Mouse (Mus musculus): Measurements from ENCODE around the gene Dgkh. TPM values are rescaled to one million over a fixed set of nuclear protein-coding genes. Genes with fewer than 3 reads are reported as not detected.

Dgkh gene
- total RNA-seq, 1 experiment: 8.2 TPM

GRCm38 (mm10) chr14:78641314-78641713 lies 91.3 kb downstream of the Dgkh start:
- Histone ChIP-seq H3K27ac (ENCODE audit: insufficient read depth, low read depth, low read length, poor library complexity, severe bottlenecking) (no peak overlapping the region), H3K9ac (ENCODE audit: insufficient read depth, low read depth, low read length, poor library complexity, severe bottlenecking) (no peak overlapping the region), H3K4me3 (ENCODE audit: insufficient read depth in 1 of 2, low read depth in 1 of 2, low read length in 2 of 2, poor library complexity in 1 of 2, severe bottlenecking in 1 of 2) (no peak overlapping the region), H3K36me3 (ENCODE audit: control insufficient read depth, insufficient read depth, low read length, poor library complexity, severe bottlenecking) (peaks cover 2% of the 10 kb centered on the region; the same call in 1 of the 2 replicates), H3K4me1 (ENCODE audit: control insufficient read depth in 2 of 2, insufficient read depth in 2 of 2, low read length in 2 of 2, poor library complexity in 1 of 2) (no peaks in the 10 kb centered on the region), H3K9me3 (ENCODE audit: control insufficient read depth, insufficient read depth, low read depth, low read length) (no peaks in the 10 kb centered on the region)
- in situ Hi-C loops (cut with MboI; ENCODE audit: low sequenced_read_pairs in 2 of 2, unreplicated experiment in 2 of 2): no loop called here
- no peak for DNase-seq (ENCODE audit: low read depth, low spot score)
- no peak for TF ChIP-seq HCFC1 (IDR thresholded peaks at IDR 0.05; ENCODE audit: borderline replicate concordance, insufficient read depth, low read length)
- no peak for TF ChIP-seq MAFK (IDR thresholded peaks at IDR 0.05; ENCODE audit: insufficient read depth, low read depth, low read length)
- TF ChIP-seq ZC3H11A (IDR thresholded peaks at IDR 0.05; ENCODE audit: borderline replicate concordance, low read depth, low read length): no peak
- no peak for TF ChIP-seq ZNF384 (IDR thresholded peaks at IDR 0.05; ENCODE audit: low read depth, low read length)
- no peak for TF ChIP-seq CHD2 (IDR thresholded peaks at IDR 0.05; ENCODE audit: low read depth, low read length)

DNA sequence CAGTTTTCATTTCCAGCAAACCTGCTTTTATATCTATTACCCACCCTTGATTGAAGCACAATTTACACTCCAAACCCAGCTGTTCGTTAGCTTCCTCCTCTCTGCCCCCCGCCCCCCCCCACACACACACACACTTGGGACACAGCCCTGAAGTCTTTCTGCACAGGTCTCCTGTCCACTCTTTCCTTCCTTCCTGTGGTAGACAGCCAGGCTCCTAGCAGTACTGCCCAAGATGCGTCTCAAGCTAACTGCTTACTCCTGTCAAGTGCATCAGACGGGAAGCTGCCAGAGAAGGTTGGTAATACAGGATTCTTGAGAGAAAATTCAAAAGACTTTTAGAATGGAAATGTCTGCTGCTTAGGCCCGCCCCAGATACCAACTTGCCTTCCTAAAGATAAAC lies 92.9 kb downstream of the Dgkh start:
- Histone ChIP-seq H3K27ac (ENCODE audit: insufficient read depth, low read depth, low read length, poor library complexity, severe bottlenecking) (no peak overlapping the region), H3K4me1 (ENCODE audit: control insufficient read depth in 2 of 2, insufficient read depth in 2 of 2, low read length in 2 of 2, poor library complexity in 1 of 2) (no peaks in the 10 kb centered on the region), H3K36me3 (ENCODE audit: control insufficient read depth, insufficient read depth, low read length, poor library complexity, severe bottlenecking) (peaks cover 2% of the 10 kb centered on the region; the same call in 1 of the 2 replicates), H3K9me3 (ENCODE audit: control insufficient read depth, insufficient read depth, low read depth, low read length) (no peaks in the 10 kb centered on the region), H3K9ac (ENCODE audit: insufficient read depth, low read depth, low read length, poor library complexity, severe bottlenecking) (no peak overlapping the region), H3K4me3 (ENCODE audit: insufficient read depth in 1 of 2, low read depth in 1 of 2, low read length in 2 of 2, poor library complexity in 1 of 2, severe bottlenecking in 1 of 2) (no peak overlapping the region)
- no peak for DNase-seq (ENCODE audit: low read depth, low spot score)
- TF ChIP-seq MAFK (IDR thresholded peaks at IDR 0.05; ENCODE audit: insufficient read depth, low read depth, low read length): no peak
- TF ChIP-seq HCFC1 (IDR thresholded peaks at IDR 0.05; ENCODE audit: borderline replicate concordance, insufficient read depth, low read length): no peak
- in situ Hi-C loops (cut with MboI; ENCODE audit: low sequenced_read_pairs in 2 of 2, unreplicated experiment in 2 of 2): no loop called here

GRCm38 (mm10) chr14:78635612-78636400 lies 96.8 kb downstream of the Dgkh start:
- H3K9me3 ChIP-seq (ENCODE audit: control insufficient read depth, insufficient read depth, low read depth, low read length): no peaks in the 10 kb centered on the region
- no peaks in the 10 kb centered on the region; a peak in 1 of 4 replicates for H3K4me1 ChIP-seq (ENCODE audit: control insufficient read depth in 2 of 2, insufficient read depth in 2 of 2, low read length in 2 of 2, poor library complexity in 1 of 2)
- H3K4me3 ChIP-seq (ENCODE audit: insufficient read depth in 1 of 2, low read depth in 1 of 2, low read length in 2 of 2, poor library complexity in 1 of 2, severe bottlenecking in 1 of 2): no peak overlapping the region
- in situ Hi-C loops (cut with MboI; ENCODE audit: low sequenced_read_pairs in 2 of 2, unreplicated experiment in 2 of 2): no loop called here
- no peak overlapping the region for H3K27ac ChIP-seq (ENCODE audit: insufficient read depth, low read depth, low read length, poor library complexity, severe bottlenecking)
- H3K9ac ChIP-seq (ENCODE audit: insufficient read depth, low read depth, low read length, poor library complexity, severe bottlenecking): no peak overlapping the region
- DNase-seq (ENCODE audit: low read depth, low spot score): no peak
- no peak for TF ChIP-seq HCFC1 (IDR thresholded peaks at IDR 0.05; ENCODE audit: borderline replicate concordance, insufficient read depth, low read length)
- TF ChIP-seq MAFK (IDR thresholded peaks at IDR 0.05; ENCODE audit: insufficient read depth, low read depth, low read length): no peak
- TF ChIP-seq ZC3H11A (IDR thresholded peaks at IDR 0.05; ENCODE audit: borderline replicate concordance, low read depth, low read length): no peak
- TF ChIP-seq CHD2 (IDR thresholded peaks at IDR 0.05; ENCODE audit: low read depth, low read length): no peak
- TF ChIP-seq ZNF384 (IDR thresholded peaks at IDR 0.05; ENCODE audit: low read depth, low read length): no peak
- H3K36me3 ChIP-seq (ENCODE audit: control insufficient read depth, insufficient read depth, low read length, poor library complexity, severe bottlenecking): no peaks in the 10 kb centered on the region

- Histone ChIP-seq H3K9ac (ENCODE audit: insufficient read depth, low read depth, low read length, poor library complexity, severe bottlenecking) (no peak overlapping the region), H3K9me3 (ENCODE audit: control insufficient read depth, insufficient read depth, low read depth, low read length) (no peaks in the 10 kb centered on the region), H3K4me1 (ENCODE audit: control insufficient read depth in 2 of 2, insufficient read depth in 2 of 2, low read length in 2 of 2, poor library complexity in 1 of 2) (no peaks in the 10 kb centered on the region; a peak in 1 of 4 replicates), H3K27ac (ENCODE audit: insufficient read depth, low read depth, low read length, poor library complexity, severe bottlenecking) (no peak overlapping the region), H3K4me3 (ENCODE audit: insufficient read depth in 1 of 2, low read depth in 1 of 2, low read length in 2 of 2, poor library complexity in 1 of 2, severe bottlenecking in 1 of 2) (no peak overlapping the region), H3K36me3 (ENCODE audit: control insufficient read depth, insufficient read depth, low read length, poor library complexity, severe bottlenecking) (no peaks in the 10 kb centered on the region)
- in situ Hi-C loops (cut with MboI; ENCODE audit: low sequenced_read_pairs in 2 of 2, unreplicated experiment in 2 of 2): no loop called here
- TF ChIP-seq HCFC1 (IDR thresholded peaks at IDR 0.05; ENCODE audit: borderline replicate concordance, insufficient read depth, low read length) (no peak), MAFK (IDR thresholded peaks at IDR 0.05; ENCODE audit: insufficient read depth, low read depth, low read length) (no peak), CHD2 (IDR thresholded peaks at IDR 0.05; ENCODE audit: low read depth, low read length) (no peak), ZC3H11A (IDR thresholded peaks at IDR 0.05; ENCODE audit: borderline replicate concordance, low read depth, low read length) (no peak), ZNF384 (IDR thresholded peaks at IDR 0.05; ENCODE audit: low read depth, low read length) (no peak)
- no peak for DNase-seq (ENCODE audit: low read depth, low spot score)
These were observed 99.8 kb downstream of the Dgkh start for GRCm38 (mm10) chr14:78632747-78633146.

Data from ES-E14 (cell line).